Mouse (Mus musculus) cerebellum, adult 2 months (tissue): ENCODE measurements at regions not wholly inside any gene's neighbourhood (a gene's known extent, or its start where the extent isn't known, plus 50 kb on each side); places are given as distances from the start of the nearest gene placed in this dataset.

Source experiments
- CTCF ChIP-seq: fragments of 200-500 bp; IDR thresholded peaks from 2 replicates; pipeline ENCODE4 v1.5.1; 2011; ENCODE audit warnings: low read depth, mild to moderate bottlenecking, control low read depth, low read length, moderate library complexity, borderline replicate concordance; ENCODE audit not compliant: insufficient read depth
- POLR2A ChIP-seq: fragments of 200-500 bp; IDR thresholded peaks from 2 replicates; pipeline ENCODE4 v1.6.1; 2011; ENCODE audit warnings: low read length, control low read depth, borderline replicate concordance; ENCODE audit not compliant: insufficient read depth

DNA sequence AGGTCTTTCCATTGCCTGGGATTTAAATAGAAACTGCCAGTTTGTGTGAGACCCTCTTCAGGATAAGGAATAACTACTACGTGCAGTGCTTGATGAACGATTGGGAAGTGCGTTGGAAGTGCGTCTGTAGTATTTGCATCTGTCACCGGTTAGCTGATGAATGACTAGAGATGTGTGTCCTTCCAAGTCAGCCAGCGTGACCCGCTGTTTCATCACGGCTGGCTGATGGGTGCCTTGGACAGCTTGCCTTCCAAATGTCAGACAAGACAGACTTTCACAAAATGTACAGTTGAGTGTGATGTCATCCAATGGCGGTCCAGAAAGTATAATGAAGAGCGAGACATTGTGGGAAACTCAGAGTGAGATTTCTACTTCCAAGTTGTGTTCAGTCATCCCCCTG, 93.9 kb downstream of the Kcnrg start:
- TF ChIP-seq POLR2A (no peak), CTCF (no peak)
